Mouse (Mus musculus): Measurements from ENCODE around the gene Ubp1.

DNA sequence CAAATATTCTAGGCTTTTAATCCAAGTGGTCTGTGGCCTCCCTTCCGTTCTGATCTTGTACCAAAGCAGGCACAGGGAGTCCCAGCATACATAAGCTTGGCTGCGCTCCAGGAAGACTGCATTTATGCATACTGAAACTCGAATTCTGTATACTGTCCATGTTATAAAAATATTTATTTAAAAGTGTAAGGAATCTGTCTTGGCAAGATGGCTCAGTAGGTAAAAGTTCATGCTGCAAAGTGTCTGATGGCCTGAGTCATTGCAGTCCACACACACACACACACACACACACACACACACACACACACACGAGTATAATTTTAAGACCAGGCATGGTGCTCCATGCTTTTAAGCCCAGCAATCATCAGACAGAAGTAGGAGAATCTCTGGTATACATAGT lies 27.6 kb upstream of the Ubp1 start:
- no peak for TF ChIP-seq POLR2A (IDR thresholded peaks at IDR 0.05; ENCODE audit: borderline replicate concordance, extremely low read depth, insufficient read depth, insufficient read length, poor library complexity, severe bottlenecking)
- no peak for TF ChIP-seq CTCF (IDR thresholded peaks at IDR 0.05; ENCODE audit: borderline replicate concordance, extremely low read depth, insufficient read depth, insufficient read length)
